Mouse (Mus musculus): ENCODE measurements around the gene 6030445D17Rik. TPM values are rescaled to one million over a fixed set of nuclear protein-coding genes. Genes with fewer than 3 reads are reported as not detected.

6030445D17Rik gene
- polyA plus RNA-seq (2014; fragmentation: Illumina TruSeq; extraction: RNeasy Lipid Tissue Mini Kit (QIAGEN cat#74804); ENCODE audit: low read depth, low replicate concordance): not detected

DNA sequence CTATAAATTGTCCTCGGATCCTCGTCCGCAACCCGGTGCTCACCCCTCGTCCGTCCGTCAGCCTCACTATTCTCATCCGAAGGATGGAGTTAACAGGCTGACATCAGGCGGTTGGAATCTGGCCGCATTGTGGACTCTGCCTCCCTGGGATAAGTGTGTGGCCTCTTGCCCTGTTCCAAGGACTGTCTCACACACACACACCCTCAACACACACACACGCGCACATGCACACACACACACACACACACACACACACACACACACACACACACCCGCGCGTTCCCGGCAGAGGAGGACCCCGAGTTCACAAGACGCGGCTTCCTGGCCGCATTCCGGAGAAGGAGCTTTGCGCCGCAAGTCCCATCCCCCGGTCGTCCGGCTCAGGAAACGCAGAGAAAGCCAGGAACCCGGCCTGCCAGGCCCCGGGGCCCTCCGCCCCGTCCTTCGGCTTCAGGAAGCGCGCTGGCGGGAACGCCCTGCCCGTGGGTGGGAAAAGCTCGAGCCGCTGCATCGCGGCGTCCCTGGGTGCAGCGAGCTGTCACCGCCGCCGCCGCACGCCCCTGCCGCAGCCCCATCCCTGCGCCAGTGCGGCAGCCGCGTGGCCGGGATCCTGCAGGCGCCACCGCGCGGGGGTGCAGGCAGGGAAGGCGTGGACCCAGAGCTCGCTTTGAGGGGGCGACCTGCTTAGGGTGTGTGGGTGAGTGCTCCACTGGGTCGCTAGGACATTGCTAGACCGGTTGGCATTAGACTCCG, at the start of gene 6030445D17Rik:
TSS of gene 6030445D17Rik (plus strand) at position 165 of the 753 bp plus-strand sequence.

DNA sequence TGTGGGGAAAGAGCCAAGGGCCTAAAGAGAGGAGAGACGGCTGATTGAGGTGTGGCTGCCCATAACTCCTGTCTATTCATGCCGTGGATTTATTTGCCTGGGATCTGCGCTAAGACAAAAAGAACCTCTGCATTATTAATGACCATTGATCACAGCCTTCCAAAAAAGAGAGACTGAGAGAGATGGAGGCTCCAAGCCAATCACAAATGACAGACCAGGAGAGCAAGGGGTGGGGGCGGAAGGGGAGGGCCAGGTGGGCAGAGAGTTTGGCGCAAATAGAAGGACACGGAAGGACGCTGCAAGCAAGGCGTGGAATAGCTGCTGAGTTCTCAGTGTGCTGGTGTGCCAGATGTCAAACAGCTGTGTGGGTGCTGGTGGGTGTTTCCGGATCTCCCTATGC, 38.8 kb upstream of the 6030445D17Rik start, which contains the start of gene Htr1d:
TSS of gene Htr1d (plus strand) at position 301 of the 400 bp plus-strand sequence.

DNA sequence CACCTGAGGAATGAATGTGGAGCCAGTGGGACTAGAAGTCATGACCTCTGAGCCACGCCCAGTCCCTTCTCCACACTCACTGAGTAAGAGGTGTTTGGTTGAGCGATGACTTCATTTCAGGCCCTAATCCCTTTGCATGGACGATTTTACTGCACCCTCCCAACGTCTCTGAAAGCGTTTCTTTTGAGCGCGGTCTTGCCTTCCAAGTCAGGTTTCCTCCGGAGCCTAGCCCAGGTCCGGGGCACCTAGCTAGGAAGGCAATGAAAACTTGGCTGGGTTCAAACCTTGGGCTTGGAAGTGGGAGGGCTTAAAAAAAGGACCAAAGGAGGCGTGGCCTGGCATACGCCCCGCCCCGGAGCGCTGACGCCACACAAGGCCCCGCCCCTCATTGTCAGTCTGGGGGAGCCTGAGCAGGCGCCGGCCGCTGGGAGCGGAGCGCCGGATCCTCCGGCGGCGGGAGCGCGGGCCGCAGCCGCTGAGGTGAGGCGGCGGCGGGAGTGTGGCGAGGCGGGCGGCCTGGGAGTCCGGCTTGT, 7.4 kb downstream of the 6030445D17Rik start, which contains the start of gene Luzp1:
TSS of gene Luzp1 (plus strand) at position 391 of the 533 bp plus-strand sequence.

Other genes with a start within 250 kb of the 6030445D17Rik start
- 1.6 TPM for gene Tcea3, start 214.5 kb upstream of the 6030445D17Rik start, polyA plus RNA-seq (2014; fragmentation: Illumina TruSeq; extraction: RNeasy Lipid Tissue Mini Kit (QIAGEN cat#74804); ENCODE audit: low read depth, low replicate concordance)
- 6.8 TPM for gene Zfp46, start 177.6 kb upstream of the 6030445D17Rik start, polyA plus RNA-seq (2014; fragmentation: Illumina TruSeq; extraction: RNeasy Lipid Tissue Mini Kit (QIAGEN cat#74804); ENCODE audit: low read depth, low replicate concordance)
- 149 TPM for gene Hnrnpr, start 151.3 kb upstream of the 6030445D17Rik start, polyA plus RNA-seq (2014; fragmentation: Illumina TruSeq; extraction: RNeasy Lipid Tissue Mini Kit (QIAGEN cat#74804); ENCODE audit: low read depth, low replicate concordance)
- not detected for gene Htr1d, start 38.7 kb upstream of the 6030445D17Rik start, polyA plus RNA-seq (2014; fragmentation: Illumina TruSeq; extraction: RNeasy Lipid Tissue Mini Kit (QIAGEN cat#74804); ENCODE audit: low read depth, low replicate concordance)
- 43.6 TPM for gene Luzp1, start 7.5 kb downstream of the 6030445D17Rik start, polyA plus RNA-seq (2014; fragmentation: Illumina TruSeq; extraction: RNeasy Lipid Tissue Mini Kit (QIAGEN cat#74804); ENCODE audit: low read depth, low replicate concordance)
- 81.5 TPM for gene Kdm1a, start 140.5 kb downstream of the 6030445D17Rik start, polyA plus RNA-seq (2014; fragmentation: Illumina TruSeq; extraction: RNeasy Lipid Tissue Mini Kit (QIAGEN cat#74804); ENCODE audit: low read depth, low replicate concordance)
- gene Tex46, start 148.2 kb downstream of the 6030445D17Rik start, polyA plus RNA-seq (2014; fragmentation: Illumina TruSeq; extraction: RNeasy Lipid Tissue Mini Kit (QIAGEN cat#74804); ENCODE audit: low read depth, low replicate concordance): not detected
- not detected for gene Lactbl1, start 160.4 kb downstream of the 6030445D17Rik start, polyA plus RNA-seq (2014; fragmentation: Illumina TruSeq; extraction: RNeasy Lipid Tissue Mini Kit (QIAGEN cat#74804); ENCODE audit: low read depth, low replicate concordance)